Mouse (Mus musculus) forebrain, embryonic 16.5 days (tissue): ENCODE data around the gene Itga9. TPM values are rescaled to one million over a fixed set of nuclear protein-coding genes. Genes with fewer than 3 reads are reported as not detected.

Source experiments
- ATAC-seq: fragments of 200-750 bp; cut with Nextera tagmentation; 2 replicates; pipeline ENCODE4 v1.8.0; 2017; ENCODE audit warnings: mild to moderate bottlenecking, moderate library complexity
- H3K27ac ChIP-seq: fragments of 300-500 bp; sonication (generic); 2 replicates; pipeline ENCODE4 v1.5.1; 2014; ENCODE audit warnings: low read length, control low read depth
- H3K27me3 ChIP-seq: fragments of 300-500 bp; sonication (generic); replicated peaks from 2 replicates; pipeline ENCODE4 v1.6.1; 2014; ENCODE audit warnings: low read length; ENCODE audit not compliant: control insufficient read depth, insufficient read depth
- H3K36me3 ChIP-seq: fragments of 300-500 bp; sonication (generic); 2 replicates; pipeline ENCODE4 v1.6.1; 2014; ENCODE audit not compliant: control insufficient read depth, insufficient read depth
- H3K4me1 ChIP-seq: fragments of 300-500 bp; sonication (generic); replicated peaks from 2 replicates; pipeline ENCODE4 v1.6.1; 2014; ENCODE audit warnings: low read length; ENCODE audit not compliant: control insufficient read depth, insufficient read depth
- H3K4me2 ChIP-seq: fragments of 300-500 bp; sonication (generic); 2 replicates; pipeline ENCODE4 v1.6.1; 2014; ENCODE audit warnings: mild to moderate bottlenecking, low read length, control low read depth
- H3K4me3 ChIP-seq: fragments of 300-500 bp; sonication (generic); replicated peaks from 2 replicates; pipeline ENCODE4 v1.5.1; 2014; ENCODE audit warnings: mild to moderate bottlenecking, low read length, control low read depth
- H3K9ac ChIP-seq: fragments of 300-500 bp; sonication (generic); replicated peaks from 2 replicates; pipeline ENCODE4 v1.6.1; 2014; ENCODE audit warnings: low read depth, low read length, control low read depth
- H3K9me3 ChIP-seq: fragments of 300-500 bp; sonication (generic); 2 replicates; pipeline ENCODE4 v1.6.1; 2016; ENCODE audit warnings: low read length; ENCODE audit not compliant: control insufficient read depth
- WGBS: fragments of 180-500 bp; shearing (Covaris S2); extraction: QIAGEN DNeasy Blood & Tissue Kit; methylation state at CpG from one replicate; pipeline ENCODE4 v1.1.7; 2014; 5-methylcytosine and 5-hydroxymethylcytosine counted together
- polyA plus RNA-seq: library from polyadenylated mRNA; unstranded; fragments of >200 nt; fragmentation: Nextera tagmentation; extraction: Ambion mirVana; gene quantifications from 2 replicates; pipeline ENCODE4 v1.2.1, GENCODE M21; 2015

Gene Itga9
- polyA plus RNA-seq, 1 experiment from 2014 or later, result 1.2 TPM

- no peak overlapping the region for H3K27ac ChIP-seq
- no peak overlapping the region for H3K4me2 ChIP-seq
- peaks cover 14% of the 10 kb centered on the region; the same call in 1 of the 2 replicates for H3K4me1 ChIP-seq
- ATAC-seq, result no peak
- no peak overlapping the region for H3K4me3 ChIP-seq
- no peaks in the 10 kb centered on the region for H3K9me3 ChIP-seq
- no peaks in the 10 kb centered on the region for H3K36me3 ChIP-seq
- no peak overlapping the region for H3K9ac ChIP-seq
- 89% methylated on average over 4 of the region's 4 CpGs for WGBS
- H3K27me3 ChIP-seq, result no peaks in the 10 kb centered on the region
Observed at GRCm38 (mm10) chr9:118890149-118890548, 283.7 kb downstream of the Itga9 start.

GRCm38 (mm10) chr9:118890645-118891044 is 284.2 kb downstream of the Itga9 start:
- Histone ChIP-seq H3K4me1 (peaks cover 14% of the 10 kb centered on the region; the same call in 1 of the 2 replicates), H3K27ac (no peak overlapping the region), H3K9ac (no peak overlapping the region), H3K9me3 (no peaks in the 10 kb centered on the region), H3K4me3 (no peak overlapping the region), H3K36me3 (no peaks in the 10 kb centered on the region), H3K4me2 (no peak overlapping the region), H3K27me3 (no peaks in the 10 kb centered on the region)
- no peak for ATAC-seq
- WGBS, result 61% methylated on average over 2 of the region's 2 CpGs

- WGBS, result 90% methylated on average over 6 of the region's 6 CpGs
- ATAC-seq, result no peak
- no peaks in the 10 kb centered on the region for H3K9me3 ChIP-seq
- H3K27me3 ChIP-seq, result no peaks in the 10 kb centered on the region
- H3K9ac ChIP-seq, result no peak overlapping the region
- no peaks in the 10 kb centered on the region for H3K36me3 ChIP-seq
- no peak overlapping the region for H3K27ac ChIP-seq
- no peak overlapping the region for H3K4me2 ChIP-seq
- H3K4me3 ChIP-seq, result no peak overlapping the region
- H3K4me1 ChIP-seq, result peaks cover 14% of the 10 kb centered on the region; the same call in 1 of the 2 replicates
Observed at GRCm38 (mm10) chr9:118891068-118891467, 284.6 kb downstream of the Itga9 start.

GRCm38 (mm10) chr9:118891593-118891992 is 285.1 kb downstream of the Itga9 start:
- no peak overlapping the region for H3K9ac ChIP-seq
- H3K4me3 ChIP-seq, result no peak overlapping the region
- H3K9me3 ChIP-seq, result no peaks in the 10 kb centered on the region
- no peak overlapping the region for H3K4me2 ChIP-seq
- peaks cover 14% of the 10 kb centered on the region; the same call in 1 of the 2 replicates for H3K4me1 ChIP-seq
- no peak overlapping the region for H3K27ac ChIP-seq
- WGBS, result 68% methylated on average over 9 of the region's 9 CpGs
- H3K36me3 ChIP-seq, result no peaks in the 10 kb centered on the region
- H3K27me3 ChIP-seq, result no peaks in the 10 kb centered on the region
- no peak for ATAC-seq

- H3K9me3 ChIP-seq, result no peaks in the 10 kb centered on the region
- ATAC-seq, result no peak
Observed at GRCm38 (mm10) chr9:118895101-118895500, 288.6 kb downstream of the Itga9 start.

GRCm38 (mm10) chr9:118900677-118901076 is 294.2 kb downstream of the Itga9 start:
- Histone ChIP-seq H3K27me3 (no peaks in the 10 kb centered on the region), H3K36me3 (no peaks in the 10 kb centered on the region), H3K27ac (no peak overlapping the region), H3K9me3 (no peaks in the 10 kb centered on the region), H3K4me1 (0 out of 2 replicates have a peak, but pooled peaks cover 3% of the 10 kb centered on the region), H3K4me3 (no peak overlapping the region), H3K9ac (no peak overlapping the region), H3K4me2 (no peak overlapping the region)
- ATAC-seq, result no peak
- WGBS, result 82% methylated on average over 2 of the region's 2 CpGs

More at GRCm38 (mm10) chr9:118895101-118895500, 288.6 kb downstream of the Itga9 start:
- 68% methylated on average over 2 of the region's 2 CpGs for WGBS
- Histone ChIP-seq H3K27ac (no peak overlapping the region), H3K9ac (no peak overlapping the region), H3K4me3 (no peak overlapping the region), H3K36me3 (no peaks in the 10 kb centered on the region), H3K4me1 (peaks cover 9% of the 10 kb centered on the region; the same call in 1 of the 2 replicates), H3K27me3 (no peaks in the 10 kb centered on the region), H3K4me2 (no peak overlapping the region)

GRCm38 (mm10) chr9:118901917-118902316 is 295.4 kb downstream of the Itga9 start:
- no peak overlapping the region for H3K9ac ChIP-seq
- no peak overlapping the region for H3K4me2 ChIP-seq
- H3K9me3 ChIP-seq, result no peaks in the 10 kb centered on the region
- H3K27me3 ChIP-seq, result no peaks in the 10 kb centered on the region
- H3K36me3 ChIP-seq, result no peaks in the 10 kb centered on the region
- ATAC-seq, result peak; percentile 54
- 0 out of 2 replicates have a peak, but pooled peaks cover 3% of the 10 kb centered on the region for H3K4me1 ChIP-seq
- 21% methylated on average over 6 of the region's 6 CpGs for WGBS
- H3K4me3 ChIP-seq, result no peak overlapping the region
- no peak overlapping the region for H3K27ac ChIP-seq

GRCm38 (mm10) chr9:118907934-118908620 is 301.6 kb downstream of the Itga9 start:
- Histone ChIP-seq H3K9ac (no peak overlapping the region), H3K4me1 (no peaks in the 10 kb centered on the region), H3K36me3 (no peaks in the 10 kb centered on the region), H3K9me3 (no peaks in the 10 kb centered on the region), H3K27ac (no peak overlapping the region), H3K4me2 (no peak overlapping the region), H3K27me3 (no peaks in the 10 kb centered on the region), H3K4me3 (no peak overlapping the region)
- WGBS, result 50% methylated on average over 18 of the region's 18 CpGs
- ATAC-seq, result no peak

GRCm38 (mm10) chr9:118913048-118913447 is 306.6 kb downstream of the Itga9 start:
- no peak overlapping the region for H3K4me3 ChIP-seq
- no peaks in the 10 kb centered on the region for H3K4me1 ChIP-seq
- no peak overlapping the region for H3K9ac ChIP-seq
- 89% methylated on average over 9 of the region's 9 CpGs for WGBS
- H3K9me3 ChIP-seq, result 0 out of 2 replicates have a peak, but pooled peaks cover 2% of the 10 kb centered on the region
- no peak for ATAC-seq
- no peaks in the 10 kb centered on the region for H3K27me3 ChIP-seq
- H3K36me3 ChIP-seq, result no peaks in the 10 kb centered on the region
- H3K4me2 ChIP-seq, result no peak overlapping the region
- no peak overlapping the region for H3K27ac ChIP-seq
